Mouse (Mus musculus) limb, embryonic 10.5 days (tissue): ENCODE measurements around the gene Robo1. TPM values are rescaled to one million over a fixed set of nuclear protein-coding genes. Genes with fewer than 3 reads are reported as not detected.
A peak's percentile ranks its signal among the peaks of the same experiment; 100 is the strongest.

Experiments
- DNase-seq: peaks from one replicate; pipeline ENCODE4 v3.0.0-alpha.2; 2017; ENCODE audit warnings: low spot score
- H3K27ac ChIP-seq: fragments of 300-500 bp; sonication (generic); 2 replicates; pipeline ENCODE4 v1.5.1; 2016; ENCODE audit warnings: mild to moderate bottlenecking
- H3K27me3 ChIP-seq: fragments of 300-500 bp; sonication (generic); 2 replicates; pipeline ENCODE4 v1.6.1; 2016; ENCODE audit warnings: low read depth, mild to moderate bottlenecking; ENCODE audit not compliant: poor library complexity, severe bottlenecking
- H3K36me3 ChIP-seq: fragments of 300-500 bp; sonication (generic); 2 replicates; pipeline ENCODE4 v1.6.1; 2016; ENCODE audit warnings: mild to moderate bottlenecking, moderate library complexity
- H3K4me1 ChIP-seq: fragments of 300-500 bp; sonication (generic); 2 replicates; pipeline ENCODE4 v1.6.1; 2016
- H3K4me3 ChIP-seq: fragments of 300-500 bp; sonication (generic); 2 replicates; pipeline ENCODE4 v1.5.1; 2016; ENCODE audit warnings: mild to moderate bottlenecking, moderate library complexity
- H3K9me3 ChIP-seq: fragments of 300-500 bp; sonication (generic); replicated peaks from 2 replicates; pipeline ENCODE4 v1.6.1; 2016; ENCODE audit warnings: mild to moderate bottlenecking
- WGBS: fragments of 180-500 bp; shearing (Covaris S2); methylation state at CpG from one replicate; pipeline ENCODE4 v1.1.7; 2016; 5-methylcytosine and 5-hydroxymethylcytosine counted together
- polyA plus RNA-seq: library from polyadenylated mRNA; unstranded; fragments of >200 nt; fragmentation: Nextera tagmentation; extraction: Ambion mirVana; gene quantifications from 2 replicates; pipeline ENCODE4 v1.2.1, GENCODE M21; 2016

Gene Robo1
- polyA plus RNA-seq, 1 experiment from 2014 or later, result 42.1 TPM

GRCm38 (mm10) chr16:72678947-72679558, 370.9 kb downstream of the Robo1 start:
- peaks cover 22% of the 10 kb centered on the region for H3K4me1 ChIP-seq
- WGBS, result 84% methylated on average over 11 of the region's 11 CpGs
- no peak for DNase-seq
- H3K36me3 ChIP-seq, result peaks cover 18% of the 10 kb centered on the region; the same call in 1 of the 2 replicates
- H3K9me3 ChIP-seq, result no peaks in the 10 kb centered on the region
- no peaks in the 10 kb centered on the region for H3K27me3 ChIP-seq
- H3K27ac ChIP-seq, result no peak overlapping the region
- H3K4me3 ChIP-seq, result no peak overlapping the region

- H3K36me3 ChIP-seq, result peaks cover 5% of the 10 kb centered on the region; the same call in 1 of the 2 replicates
- H3K4me3 ChIP-seq, result peak overlapping the region; percentile 13; the same call in 1 of the 2 replicates
- peak overlapping the region; percentile 75 for H3K27ac ChIP-seq
- H3K27me3 ChIP-seq, result no peaks in the 10 kb centered on the region
- H3K9me3 ChIP-seq, result no peaks in the 10 kb centered on the region
- no peak for DNase-seq
- H3K4me1 ChIP-seq, result peaks cover 37% of the 10 kb centered on the region
- WGBS, result 38% methylated on average over 6 of the region's 6 CpGs
These were observed 377.7 kb downstream of the Robo1 start for GRCm38 (mm10) chr16:72685604-72686479.

GRCm38 (mm10) chr16:72686480-72687053, 378.5 kb downstream of the Robo1 start:
- Histone ChIP-seq H3K36me3 (peaks cover 4% of the 10 kb centered on the region; the same call in 1 of the 2 replicates), H3K4me3 (peak overlapping the region; percentile 13; the same call in 1 of the 2 replicates), H3K27me3 (no peaks in the 10 kb centered on the region), H3K27ac (peak overlapping the region; percentile 75), H3K9me3 (no peaks in the 10 kb centered on the region), H3K4me1 (peaks cover 41% of the 10 kb centered on the region)
- 63% methylated on average over 11 of the region's 11 CpGs for WGBS
- DNase-seq, result peak; percentile 41

- peaks cover 42% of the 10 kb centered on the region for H3K4me1 ChIP-seq
- 36% methylated on average over 3 of the region's 3 CpGs for WGBS
- DNase-seq, result no peak
These were observed 379.5 kb downstream of the Robo1 start for GRCm38 (mm10) chr16:72687651-72688050.

GRCm38 (mm10) chr16:72688185-72688681, 380.1 kb downstream of the Robo1 start:
- DNase-seq, result no peak
- WGBS, result 91% methylated on average over 6 of the region's 6 CpGs
- no peaks in the 10 kb centered on the region for H3K9me3 ChIP-seq
- H3K36me3 ChIP-seq, result no peaks in the 10 kb centered on the region
- H3K27ac ChIP-seq, result peak overlapping the region; percentile 34; the same call in 1 of the 2 replicates
- H3K4me3 ChIP-seq, result no peak overlapping the region
- H3K27me3 ChIP-seq, result no peaks in the 10 kb centered on the region
- peaks cover 43% of the 10 kb centered on the region for H3K4me1 ChIP-seq

More at GRCm38 (mm10) chr16:72687651-72688050, 379.5 kb downstream of the Robo1 start:
- no peaks in the 10 kb centered on the region for H3K36me3 ChIP-seq
- H3K27ac ChIP-seq, result peak overlapping the region; percentile 34; the same call in 1 of the 2 replicates
- H3K4me3 ChIP-seq, result no peak overlapping the region
- no peaks in the 10 kb centered on the region for H3K27me3 ChIP-seq
- no peaks in the 10 kb centered on the region for H3K9me3 ChIP-seq

- no peaks in the 10 kb centered on the region for H3K27me3 ChIP-seq
- no peak for DNase-seq
- no peak overlapping the region for H3K4me3 ChIP-seq
- H3K9me3 ChIP-seq, result no peaks in the 10 kb centered on the region
- no peak overlapping the region for H3K27ac ChIP-seq
- H3K36me3 ChIP-seq, result no peaks in the 10 kb centered on the region
- 69% methylated on average over 3 of the region's 3 CpGs for WGBS
- peaks cover 46% of the 10 kb centered on the region for H3K4me1 ChIP-seq
These were observed 383.8 kb downstream of the Robo1 start for GRCm38 (mm10) chr16:72691909-72692308.

- Histone ChIP-seq H3K4me3 (no peak overlapping the region), H3K27ac (0 out of 2 replicates have a peak overlapping the region, but pooled peaks have one; percentile 9), H3K27me3 (no peaks in the 10 kb centered on the region), H3K36me3 (no peaks in the 10 kb centered on the region), H3K4me1 (peaks cover 30% of the 10 kb centered on the region), H3K9me3 (no peaks in the 10 kb centered on the region)
- no peak for DNase-seq
- 68% methylated on average over 14 of the region's 14 CpGs for WGBS
These were observed 385.6 kb downstream of the Robo1 start for GRCm38 (mm10) chr16:72693446-72694274.

- Histone ChIP-seq H3K36me3 (no peaks in the 10 kb centered on the region), H3K27ac (no peak overlapping the region), H3K4me3 (no peak overlapping the region), H3K27me3 (no peaks in the 10 kb centered on the region), H3K4me1 (peaks cover 38% of the 10 kb centered on the region), H3K9me3 (no peaks in the 10 kb centered on the region)
- 59% methylated on average over 5 of the region's 5 CpGs for WGBS
- DNase-seq, result no peak
These were observed 386.7 kb downstream of the Robo1 start for GRCm38 (mm10) chr16:72694787-72695186.

- no peaks in the 10 kb centered on the region for H3K36me3 ChIP-seq
- H3K4me1 ChIP-seq, result peaks cover 20% of the 10 kb centered on the region
- 49% methylated on average over 12 of the region's 12 CpGs for WGBS
- H3K27me3 ChIP-seq, result no peaks in the 10 kb centered on the region
- H3K27ac ChIP-seq, result no peak overlapping the region
- no peak for DNase-seq
- no peak overlapping the region for H3K4me3 ChIP-seq
- H3K9me3 ChIP-seq, result no peaks in the 10 kb centered on the region
These were observed 391.3 kb downstream of the Robo1 start for GRCm38 (mm10) chr16:72699238-72700006.

GRCm38 (mm10) chr16:72700297-72700696, 392.2 kb downstream of the Robo1 start:
- no peak for DNase-seq
- no peaks in the 10 kb centered on the region for H3K27me3 ChIP-seq
- 90% methylated on average over 11 of the region's 11 CpGs for WGBS
- peaks cover 11% of the 10 kb centered on the region for H3K4me1 ChIP-seq
- no peaks in the 10 kb centered on the region for H3K36me3 ChIP-seq
- H3K9me3 ChIP-seq, result no peaks in the 10 kb centered on the region
- H3K27ac ChIP-seq, result no peak overlapping the region
- no peak overlapping the region for H3K4me3 ChIP-seq

GRCm38 (mm10) chr16:72703486-72703885, 395.4 kb downstream of the Robo1 start:
- 94% methylated on average over 6 of the region's 6 CpGs for WGBS
- no peak for DNase-seq
- H3K27me3 ChIP-seq, result no peaks in the 10 kb centered on the region
- no peaks in the 10 kb centered on the region for H3K9me3 ChIP-seq
- H3K36me3 ChIP-seq, result no peaks in the 10 kb centered on the region
- H3K4me3 ChIP-seq, result no peak overlapping the region
- no peak overlapping the region for H3K27ac ChIP-seq
- H3K4me1 ChIP-seq, result peaks cover 11% of the 10 kb centered on the region
